Mouse (Mus musculus): ENCODE data around the gene Ptpn21. TPM values are rescaled to one million over a fixed set of nuclear protein-coding genes. Genes with fewer than 3 reads are reported as not detected.

Gene Ptpn21
- polyA plus RNA-seq, 1 experiment from 2014 or later: 5.1 TPM

- Histone ChIP-seq H3K27ac (replicated peaks) (no peak overlapping the region), H3K4me1 (peaks cover 29% of the 10 kb centered on the region), H3K36me3 (replicated peaks) (no peaks in the 10 kb centered on the region), H3K9me3 (no peaks in the 10 kb centered on the region), H3K27me3 (replicated peaks; ENCODE audit: low read depth, poor library complexity, severe bottlenecking) (no peaks in the 10 kb centered on the region), H3K4me3 (no peak overlapping the region)
- 91% methylated on average over 2 of the region's 2 CpGs for WGBS
- DNase-seq (ENCODE audit: low spot score): no peak
Observed at GRCm38 (mm10) chr12:98716142-98716541, 21.1 kb downstream of the Ptpn21 start.

DNA sequence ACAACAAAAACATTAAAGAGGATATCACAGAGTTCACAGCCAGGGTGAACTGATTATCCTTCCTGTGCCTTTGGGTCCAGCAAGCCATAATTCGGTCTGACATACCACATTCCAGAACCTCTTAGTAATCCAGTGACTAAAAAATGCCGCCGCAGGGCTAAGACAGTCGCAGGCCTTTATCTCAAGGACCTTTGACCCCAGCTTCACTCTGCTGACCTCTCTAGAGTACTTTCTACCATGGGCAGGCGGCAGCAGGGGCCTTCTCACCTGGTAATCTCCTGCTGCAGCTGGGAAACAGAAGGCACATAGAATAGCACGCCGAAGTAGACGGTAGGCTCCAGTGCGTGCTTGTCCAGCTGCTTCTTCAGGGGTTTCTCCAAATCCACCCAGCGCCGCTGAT is 22.4 kb downstream of the Ptpn21 start:
- peak; percentile 48 for DNase-seq (ENCODE audit: low spot score)
- Histone ChIP-seq H3K36me3 (replicated peaks) (no peaks in the 10 kb centered on the region), H3K9me3 (no peaks in the 10 kb centered on the region), H3K27me3 (replicated peaks; ENCODE audit: low read depth, poor library complexity, severe bottlenecking) (no peaks in the 10 kb centered on the region), H3K4me1 (peaks cover 29% of the 10 kb centered on the region), H3K4me3 (no peak overlapping the region), H3K27ac (replicated peaks) (0 out of 2 replicates have a peak overlapping the region, but pooled peaks have one; percentile 19)
- WGBS: 14% methylated on average over 11 of the region's 11 CpGs

DNA sequence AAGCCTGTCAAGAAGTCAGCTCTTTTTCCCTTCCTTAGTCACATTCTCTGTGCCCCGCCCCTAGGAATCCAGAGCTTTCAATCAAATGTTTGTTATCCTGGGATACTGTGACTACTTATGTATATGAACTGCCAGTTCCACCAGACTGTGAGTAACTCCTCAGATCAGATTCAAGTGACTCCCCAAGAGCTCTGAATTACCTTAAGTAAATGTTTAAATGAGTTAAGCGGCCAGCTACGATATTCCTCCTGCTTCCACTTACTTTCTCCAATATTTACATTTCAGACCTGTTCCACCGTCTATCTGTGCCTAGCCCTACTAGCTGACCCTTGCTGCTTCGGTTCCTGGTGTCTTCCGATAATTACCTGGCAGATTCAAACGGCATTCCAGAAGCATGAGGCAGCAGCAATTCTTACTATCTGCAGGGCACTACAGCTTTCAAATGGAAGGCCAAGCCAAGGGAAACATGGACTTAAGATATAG is 23.5 kb downstream of the Ptpn21 start:
- peak; percentile 22 for DNase-seq (ENCODE audit: low spot score)
- no peaks in the 10 kb centered on the region for H3K36me3 ChIP-seq (replicated peaks)
- no peak overlapping the region for H3K4me3 ChIP-seq
- peaks cover 29% of the 10 kb centered on the region for H3K4me1 ChIP-seq
- 35% methylated on average over 7 of the region's 7 CpGs for WGBS
- no peaks in the 10 kb centered on the region for H3K9me3 ChIP-seq
- 0 out of 2 replicates have a peak overlapping the region, but pooled peaks have one; percentile 30 for H3K27ac ChIP-seq (replicated peaks)
- H3K27me3 ChIP-seq (replicated peaks; ENCODE audit: low read depth, poor library complexity, severe bottlenecking): no peaks in the 10 kb centered on the region

GRCm38 (mm10) chr12:98712819-98713218 is 24.4 kb downstream of the Ptpn21 start:
- Histone ChIP-seq H3K27ac (replicated peaks) (no peak overlapping the region), H3K27me3 (replicated peaks; ENCODE audit: low read depth, poor library complexity, severe bottlenecking) (no peaks in the 10 kb centered on the region)
- WGBS: 69% methylated on average over 6 of the region's 6 CpGs

GRCm38 (mm10) chr12:98703961-98704360 is 33.2 kb downstream of the Ptpn21 start:
- 79% methylated on average over 10 of the region's 10 CpGs for WGBS
- no peaks in the 10 kb centered on the region for H3K4me1 ChIP-seq
- no peak for DNase-seq (ENCODE audit: low spot score)
- H3K9me3 ChIP-seq: no peaks in the 10 kb centered on the region
- H3K27ac ChIP-seq (replicated peaks): no peak overlapping the region
- no peaks in the 10 kb centered on the region for H3K27me3 ChIP-seq (replicated peaks; ENCODE audit: low read depth, poor library complexity, severe bottlenecking)
- H3K4me3 ChIP-seq: no peak overlapping the region
- peaks cover 46% of the 10 kb centered on the region for H3K36me3 ChIP-seq (replicated peaks)

More at GRCm38 (mm10) chr12:98712819-98713218, 24.4 kb downstream of the Ptpn21 start:
- no peak overlapping the region for H3K4me3 ChIP-seq
- H3K4me1 ChIP-seq: peaks cover 29% of the 10 kb centered on the region
- no peak for DNase-seq (ENCODE audit: low spot score)
- H3K36me3 ChIP-seq (replicated peaks): no peaks in the 10 kb centered on the region
- no peaks in the 10 kb centered on the region for H3K9me3 ChIP-seq

- Histone ChIP-seq H3K36me3 (replicated peaks) (peaks cover 50% of the 10 kb centered on the region), H3K4me3 (no peak overlapping the region), H3K9me3 (no peaks in the 10 kb centered on the region), H3K4me1 (no peaks in the 10 kb centered on the region), H3K27ac (replicated peaks) (no peak overlapping the region), H3K27me3 (replicated peaks; ENCODE audit: low read depth, poor library complexity, severe bottlenecking) (no peaks in the 10 kb centered on the region)
- DNase-seq (ENCODE audit: low spot score): no peak
- WGBS: 79% methylated on average over 2 of the region's 2 CpGs
Observed at GRCm38 (mm10) chr12:98703554-98703953, 33.7 kb downstream of the Ptpn21 start.

- H3K36me3 ChIP-seq (replicated peaks): peaks cover 52% of the 10 kb centered on the region
- no peak overlapping the region for H3K4me3 ChIP-seq
- no peaks in the 10 kb centered on the region for H3K9me3 ChIP-seq
- H3K27ac ChIP-seq (replicated peaks): no peak overlapping the region
- no peaks in the 10 kb centered on the region for H3K27me3 ChIP-seq (replicated peaks; ENCODE audit: low read depth, poor library complexity, severe bottlenecking)
- no peak for DNase-seq (ENCODE audit: low spot score)
- 85% methylated on average over 9 of the region's 9 CpGs for WGBS
- H3K4me1 ChIP-seq: no peaks in the 10 kb centered on the region
Observed at GRCm38 (mm10) chr12:98701564-98701963, 35.6 kb downstream of the Ptpn21 start.

DNA sequence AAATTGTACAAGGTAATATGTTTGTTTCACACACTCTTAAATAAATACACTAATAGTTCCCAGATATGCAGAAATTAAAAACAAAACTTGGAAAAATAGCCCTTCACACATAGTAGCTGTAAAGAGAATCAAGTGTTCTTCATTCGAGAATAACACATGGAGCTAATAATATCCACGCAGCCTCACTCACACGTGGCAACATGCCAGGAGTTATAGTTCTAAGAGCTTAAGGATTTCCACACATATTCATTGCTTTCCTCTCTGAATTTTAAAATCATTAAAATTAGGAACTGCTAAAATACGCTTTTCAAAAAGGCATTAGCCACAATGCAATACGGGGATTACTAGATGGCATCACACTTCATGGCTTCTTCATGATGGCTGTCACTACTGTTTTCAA is 40.0 kb downstream of the Ptpn21 start:
- DNase-seq (ENCODE audit: low spot score): no peak
- H3K4me1 ChIP-seq: no peaks in the 10 kb centered on the region
- H3K36me3 ChIP-seq (replicated peaks): peaks cover 42% of the 10 kb centered on the region
- H3K9me3 ChIP-seq: no peaks in the 10 kb centered on the region
- WGBS: 88% methylated on average over 5 of the region's 5 CpGs
- no peak overlapping the region for H3K4me3 ChIP-seq
- H3K27ac ChIP-seq (replicated peaks): no peak overlapping the region
- H3K27me3 ChIP-seq (replicated peaks; ENCODE audit: low read depth, poor library complexity, severe bottlenecking): no peaks in the 10 kb centered on the region

GRCm38 (mm10) chr12:98690230-98690629 is 47.0 kb downstream of the Ptpn21 start:
- Histone ChIP-seq H3K27ac (replicated peaks) (no peak overlapping the region), H3K4me1 (no peaks in the 10 kb centered on the region), H3K36me3 (replicated peaks) (peaks cover 70% of the 10 kb centered on the region), H3K9me3 (no peaks in the 10 kb centered on the region), H3K4me3 (no peak overlapping the region), H3K27me3 (replicated peaks; ENCODE audit: low read depth, poor library complexity, severe bottlenecking) (no peaks in the 10 kb centered on the region)
- no peak for DNase-seq (ENCODE audit: low spot score)
- WGBS: 90% methylated on average over 8 of the region's 8 CpGs

DNA sequence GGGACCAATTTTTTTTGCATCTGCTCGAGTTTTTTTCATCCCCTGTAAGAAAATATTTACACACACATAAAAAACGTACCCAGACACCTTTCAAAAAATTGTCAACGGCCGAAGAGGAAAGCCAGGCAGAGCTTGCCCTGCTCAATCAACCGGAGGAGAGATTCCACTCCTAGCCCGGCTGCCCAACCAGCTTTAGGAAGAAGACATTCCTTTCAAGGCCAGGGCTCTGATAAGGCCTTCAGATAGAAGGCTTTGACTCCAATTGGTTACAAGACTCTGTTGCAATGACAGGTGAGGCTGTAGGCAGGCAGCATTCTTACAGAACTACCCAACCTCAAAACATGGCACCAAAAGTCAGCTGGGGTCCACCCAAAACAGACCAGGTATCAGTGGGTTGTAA is 53.6 kb downstream of the Ptpn21 start:
- no peaks in the 10 kb centered on the region for H3K4me1 ChIP-seq
- peaks cover 72% of the 10 kb centered on the region for H3K36me3 ChIP-seq (replicated peaks)
- no peaks in the 10 kb centered on the region for H3K9me3 ChIP-seq
- H3K4me3 ChIP-seq: no peak overlapping the region
- no peaks in the 10 kb centered on the region for H3K27me3 ChIP-seq (replicated peaks; ENCODE audit: low read depth, poor library complexity, severe bottlenecking)
- no peak for DNase-seq (ENCODE audit: low spot score)
- H3K27ac ChIP-seq (replicated peaks): no peak overlapping the region
- 76% methylated on average over 6 of the region's 6 CpGs for WGBS

DNA sequence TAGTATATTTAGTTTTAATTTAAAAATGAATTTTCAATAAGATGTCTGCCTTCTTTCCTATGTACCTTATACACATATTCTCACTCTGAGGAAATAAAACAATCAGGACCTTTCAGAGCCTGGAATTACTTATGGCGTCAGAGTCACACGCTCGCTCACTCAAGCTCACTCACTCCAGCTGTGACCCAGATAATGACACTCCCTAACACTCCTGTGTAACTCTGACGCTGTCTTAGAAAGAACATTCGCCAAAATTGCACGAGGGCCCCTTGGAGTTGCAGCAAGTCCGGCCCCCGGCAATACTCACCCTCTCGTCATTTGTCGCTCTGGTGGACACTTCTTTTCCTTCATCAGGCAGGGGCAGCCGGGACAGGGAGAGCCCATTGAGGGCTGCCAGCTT is 54.0 kb downstream of the Ptpn21 start:
- 79% methylated on average over 11 of the region's 11 CpGs for WGBS
- H3K36me3 ChIP-seq (replicated peaks): peaks cover 72% of the 10 kb centered on the region
- no peak overlapping the region for H3K27ac ChIP-seq (replicated peaks)
- no peaks in the 10 kb centered on the region for H3K9me3 ChIP-seq
- DNase-seq (ENCODE audit: low spot score): no peak
- no peaks in the 10 kb centered on the region for H3K4me1 ChIP-seq
- H3K4me3 ChIP-seq: no peak overlapping the region
- no peaks in the 10 kb centered on the region for H3K27me3 ChIP-seq (replicated peaks; ENCODE audit: low read depth, poor library complexity, severe bottlenecking)

DNA sequence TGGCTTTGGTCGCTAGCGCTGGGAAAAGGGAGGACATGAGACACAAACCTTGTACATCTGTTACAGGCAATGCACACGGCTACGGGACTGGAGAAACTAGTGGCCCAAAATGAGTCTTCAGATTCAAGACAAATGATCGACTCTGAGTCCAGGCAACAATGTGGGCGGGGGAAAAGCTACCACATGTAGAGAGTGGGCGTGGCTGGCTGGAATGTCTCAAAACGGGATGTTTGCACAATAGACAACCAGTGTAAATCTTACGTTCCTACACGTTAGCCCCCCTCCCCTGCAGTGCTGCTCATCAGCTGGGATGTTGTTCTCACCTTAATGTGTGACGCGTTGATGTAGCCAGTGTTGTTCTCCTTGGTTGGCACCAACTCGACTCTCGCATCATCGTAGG is 55.0 kb downstream of the Ptpn21 start:
- no peak overlapping the region for H3K27ac ChIP-seq (replicated peaks)
- H3K4me1 ChIP-seq: no peaks in the 10 kb centered on the region
- no peaks in the 10 kb centered on the region for H3K9me3 ChIP-seq
- H3K36me3 ChIP-seq (replicated peaks): peaks cover 68% of the 10 kb centered on the region
- no peak overlapping the region for H3K4me3 ChIP-seq
- WGBS: 88% methylated on average over 15 of the region's 15 CpGs
- no peaks in the 10 kb centered on the region for H3K27me3 ChIP-seq (replicated peaks; ENCODE audit: low read depth, poor library complexity, severe bottlenecking)
- no peak for DNase-seq (ENCODE audit: low spot score)

DNA sequence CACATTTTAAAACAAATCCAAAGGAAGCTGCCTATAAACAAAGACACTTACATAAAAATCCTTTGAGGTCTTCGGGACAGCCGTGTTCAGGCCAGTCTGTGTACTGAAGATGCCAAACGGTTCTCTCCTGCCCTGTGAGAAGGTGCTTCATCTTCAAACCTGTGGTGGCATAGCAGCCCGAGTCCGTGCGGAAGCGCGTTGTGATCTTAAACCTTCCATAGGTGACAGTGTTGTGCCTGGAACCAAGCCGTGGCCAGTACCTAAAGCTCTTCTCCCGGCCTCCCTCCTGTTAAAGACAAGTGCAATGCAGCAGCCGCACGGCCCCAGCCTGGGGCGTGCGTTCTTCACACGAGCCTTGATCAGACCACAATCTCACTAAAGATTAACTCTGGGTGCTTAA is 57.3 kb downstream of the Ptpn21 start:
- no peak overlapping the region for H3K4me3 ChIP-seq
- H3K9me3 ChIP-seq: no peaks in the 10 kb centered on the region
- no peaks in the 10 kb centered on the region for H3K4me1 ChIP-seq
- no peak for DNase-seq (ENCODE audit: low spot score)
- H3K27me3 ChIP-seq (replicated peaks; ENCODE audit: low read depth, poor library complexity, severe bottlenecking): no peaks in the 10 kb centered on the region
- H3K27ac ChIP-seq (replicated peaks): no peak overlapping the region
- 90% methylated on average over 15 of the region's 15 CpGs for WGBS
- peaks cover 52% of the 10 kb centered on the region for H3K36me3 ChIP-seq (replicated peaks)

- DNase-seq (ENCODE audit: low spot score): no peak
- Histone ChIP-seq H3K4me3 (no peak overlapping the region), H3K27me3 (replicated peaks; ENCODE audit: low read depth, poor library complexity, severe bottlenecking) (no peaks in the 10 kb centered on the region), H3K27ac (replicated peaks) (no peak overlapping the region), H3K36me3 (replicated peaks) (peaks cover 49% of the 10 kb centered on the region), H3K9me3 (no peaks in the 10 kb centered on the region), H3K4me1 (no peaks in the 10 kb centered on the region)
- WGBS: 55% methylated on average over 14 of the region's 14 CpGs
Observed at GRCm38 (mm10) chr12:98677336-98677735, 59.9 kb downstream of the Ptpn21 start.
